Mouse (Mus musculus) lung, adult 18-20 months (tissue): ENCODE data around the gene Fam92b.
A peak's percentile ranks its signal among the peaks of the same experiment; 100 is the strongest.

Experiments
- DNase-seq, 2 experiments: peaks; one replicate each; pipeline ENCODE4 v3.0.0; 2022; ENCODE audit warnings: mixed read lengths in 2 of 2

The Fam92b gene

DNA sequence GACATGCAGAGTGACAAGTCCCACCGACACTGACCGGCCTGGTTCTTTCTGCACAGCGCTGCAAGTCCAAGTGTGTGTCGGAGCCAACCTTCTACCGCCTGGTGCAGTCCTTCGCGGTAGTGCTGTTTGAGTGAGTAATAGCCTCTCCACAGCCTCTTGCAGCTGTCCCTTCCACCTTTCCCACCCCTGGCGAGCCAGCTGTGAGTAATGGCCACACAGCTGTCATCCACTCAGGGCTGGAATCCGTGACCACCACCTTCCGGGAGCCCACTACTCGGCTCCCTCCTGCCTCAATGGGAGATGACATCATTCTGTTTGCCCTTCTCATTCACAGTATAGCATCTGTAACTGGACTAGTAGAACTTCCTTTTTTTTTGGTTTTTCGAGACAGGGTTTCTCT, 27.2 kb downstream of the Fam92b start:
- DNase-seq: no peak

DNA sequence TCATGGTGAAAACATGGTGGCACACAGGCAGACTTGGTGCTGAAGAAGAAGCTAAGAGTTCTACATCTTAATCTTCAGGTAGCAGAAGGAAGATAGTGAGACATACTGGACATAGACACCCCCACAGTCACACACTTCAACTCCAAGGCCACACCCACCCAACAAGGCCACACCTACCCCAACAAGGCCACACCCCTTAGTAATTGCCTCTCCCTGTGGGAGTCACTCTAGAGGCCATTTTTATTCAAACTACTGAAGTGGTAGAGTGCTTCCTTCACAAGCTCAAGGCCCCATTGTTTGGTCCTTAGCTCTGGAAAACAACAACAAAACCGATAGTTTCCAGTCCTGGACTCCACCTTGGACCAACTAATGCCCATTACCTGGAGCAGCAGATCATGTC, 31.2 kb downstream of the Fam92b start:
- no peak for DNase-seq

DNA sequence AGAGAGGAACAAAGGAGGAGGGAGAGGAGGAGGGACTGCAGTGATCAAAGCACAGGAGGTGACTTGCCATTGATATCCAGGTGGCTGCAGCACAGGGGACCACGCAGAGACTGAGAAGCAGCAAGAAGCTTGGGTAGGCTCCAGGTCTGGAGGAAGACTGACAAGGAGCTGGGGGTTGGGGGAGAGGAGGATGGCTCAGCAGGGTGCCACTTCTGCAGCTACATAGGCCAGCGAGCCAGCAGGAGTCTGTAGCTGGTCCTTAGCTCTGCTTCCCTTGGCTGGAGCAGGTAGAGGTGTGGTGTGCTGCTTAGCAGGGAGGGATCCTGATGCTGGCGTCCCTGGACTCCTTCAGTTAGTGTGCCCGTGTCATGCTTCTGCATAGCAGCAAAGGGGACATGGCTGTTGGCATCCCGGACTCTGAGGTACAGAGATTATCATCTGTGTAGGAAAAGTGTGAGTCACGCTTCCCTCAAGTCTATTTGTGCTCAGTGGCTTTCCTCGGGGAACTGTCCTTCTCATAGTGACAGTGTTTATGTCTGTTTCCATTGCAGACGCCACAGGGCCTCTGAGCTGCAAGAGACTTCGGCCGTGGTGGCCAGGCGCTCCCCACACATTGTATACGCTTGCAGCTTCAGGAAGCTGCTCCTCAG, 32.5 kb downstream of the Fam92b start:
- DNase-seq: peak; percentile 77 to 84

DNA sequence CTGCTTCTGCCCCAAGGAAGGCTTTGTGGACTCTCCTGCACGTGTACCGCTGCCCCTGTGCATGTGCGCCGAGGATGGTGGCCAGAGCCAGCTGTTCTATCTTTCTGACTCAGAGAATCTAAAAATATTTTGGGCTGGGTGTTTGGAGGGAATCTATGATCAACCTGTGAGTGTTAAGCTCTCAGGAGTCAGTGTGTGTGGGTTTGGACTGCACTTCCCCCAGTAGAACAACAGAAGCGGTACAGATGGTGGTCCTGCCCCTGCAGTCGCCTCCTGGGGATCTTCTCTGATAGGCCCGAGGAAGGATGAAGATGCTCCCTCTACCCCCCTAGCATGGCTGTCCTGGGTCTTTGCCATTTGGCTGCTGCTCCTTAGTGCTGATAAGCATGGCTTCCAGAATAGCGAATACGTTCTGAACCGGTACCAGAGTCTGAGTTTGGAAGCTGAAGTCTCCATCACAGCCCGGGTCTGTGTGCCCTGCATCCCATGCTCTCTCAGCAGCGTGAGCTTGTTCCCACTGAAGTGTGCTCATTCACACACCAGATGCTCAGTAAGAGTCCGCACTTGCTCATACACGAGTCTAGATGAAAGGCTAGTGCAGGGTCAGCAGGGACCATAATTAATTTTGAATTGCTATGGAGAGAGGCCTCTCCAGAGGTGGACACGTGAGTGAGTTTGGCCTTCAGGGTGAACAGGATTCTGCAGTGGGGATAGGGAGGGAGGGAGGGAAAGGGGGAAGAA, 33.2 kb downstream of the Fam92b start:
- no peak for DNase-seq

DNA sequence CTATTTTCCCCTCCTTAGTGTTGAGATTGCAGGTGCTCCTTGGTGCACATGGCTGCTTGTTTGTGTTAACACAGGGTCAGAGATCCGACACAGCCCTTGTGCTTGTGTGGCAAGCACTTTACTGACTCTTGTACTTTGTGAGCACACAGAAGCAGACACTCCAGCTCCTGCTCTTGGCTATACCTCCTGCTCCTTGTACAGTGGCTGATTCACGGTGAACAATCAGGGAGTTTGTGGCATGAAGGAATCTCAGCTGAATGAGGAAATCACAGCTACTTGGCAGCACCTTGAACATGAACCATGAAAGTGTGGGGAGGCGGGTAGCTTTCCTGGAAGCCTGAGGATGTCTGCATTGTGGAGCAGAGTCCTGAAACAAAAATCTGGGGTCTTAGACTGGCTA, 36.5 kb downstream of the Fam92b start:
- peak; percentile 53 to 78 for DNase-seq

DNA sequence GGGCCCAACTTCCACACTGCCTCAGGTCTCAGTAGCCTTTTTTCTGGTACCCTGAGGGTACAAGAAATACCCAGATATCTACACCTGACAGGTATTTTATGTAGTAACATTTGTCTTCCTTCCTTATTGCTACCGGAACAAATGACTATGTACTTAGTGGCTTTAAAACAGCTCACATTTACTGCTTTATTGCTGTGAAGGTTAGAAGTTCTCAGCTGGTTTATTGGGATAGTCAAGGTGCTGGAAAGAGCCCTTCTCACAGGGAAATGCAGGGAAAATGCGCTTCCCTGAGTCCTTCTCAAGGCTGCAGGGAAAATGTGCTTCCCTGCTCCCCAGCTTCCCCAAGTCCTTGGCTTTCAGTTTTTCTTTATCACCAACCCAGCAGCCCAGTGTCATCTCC, 38.3 kb downstream of the Fam92b start:
- no peak for DNase-seq

DNA sequence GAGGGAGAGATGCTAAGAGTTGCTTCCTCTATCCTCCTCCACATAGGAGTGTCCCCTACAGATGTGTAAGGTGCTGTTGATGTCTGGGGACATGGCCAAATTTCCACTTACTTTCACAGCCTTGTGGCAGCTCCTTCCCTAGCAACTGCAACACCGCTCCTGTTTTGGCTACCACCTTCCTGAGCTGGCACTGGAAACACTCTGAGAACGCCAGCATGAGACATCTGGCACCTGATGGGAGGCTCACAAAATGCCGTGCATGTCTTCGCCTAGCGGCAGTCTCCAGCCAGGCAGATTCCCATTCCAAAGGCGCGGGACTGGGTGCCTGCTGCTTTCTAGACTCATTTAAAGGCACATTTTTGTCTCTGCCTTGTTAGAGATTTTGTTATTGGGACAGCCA, 40.6 kb downstream of the Fam92b start:
- no peak for DNase-seq

DNA sequence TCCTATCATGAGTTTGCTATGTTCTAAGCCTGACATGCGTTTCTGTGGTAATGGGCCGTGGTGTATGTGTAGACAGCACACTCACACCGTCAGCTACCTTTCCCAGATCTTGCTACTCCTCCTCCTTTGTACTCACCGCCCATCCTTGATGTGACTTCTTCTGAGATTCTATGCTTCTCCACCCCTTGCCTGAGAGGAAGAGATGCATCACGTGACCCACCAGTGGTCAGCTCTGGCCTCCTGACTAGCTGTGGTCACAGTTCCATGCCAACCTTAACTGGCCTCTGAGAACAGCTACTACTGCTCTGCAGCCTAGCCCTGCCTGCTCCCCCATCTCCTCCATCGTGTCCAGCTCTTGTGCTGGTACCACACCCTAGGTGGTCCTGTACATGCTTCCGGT, 41.6 kb downstream of the Fam92b start:
- DNase-seq: no peak

DNA sequence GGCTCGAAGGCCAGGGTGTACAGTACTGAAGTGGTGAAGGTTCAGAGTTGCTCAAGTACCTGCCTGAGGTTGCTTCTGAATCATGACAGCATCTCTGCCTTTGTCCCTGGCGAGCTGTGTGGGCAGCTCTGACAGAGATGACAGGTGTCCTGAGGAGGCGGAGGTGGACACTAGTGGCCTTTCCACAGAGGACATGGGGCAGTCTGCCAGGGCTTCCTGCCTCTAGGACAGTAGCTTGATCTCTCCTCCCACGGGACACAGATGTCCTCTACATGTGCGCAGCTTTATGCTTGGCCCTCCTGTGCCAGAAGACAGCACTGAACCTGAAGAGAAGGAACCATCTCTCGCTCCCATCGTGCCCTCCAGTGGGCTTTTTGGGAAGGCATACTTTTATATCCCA, 44.1 kb downstream of the Fam92b start:
- no peak for DNase-seq

DNA sequence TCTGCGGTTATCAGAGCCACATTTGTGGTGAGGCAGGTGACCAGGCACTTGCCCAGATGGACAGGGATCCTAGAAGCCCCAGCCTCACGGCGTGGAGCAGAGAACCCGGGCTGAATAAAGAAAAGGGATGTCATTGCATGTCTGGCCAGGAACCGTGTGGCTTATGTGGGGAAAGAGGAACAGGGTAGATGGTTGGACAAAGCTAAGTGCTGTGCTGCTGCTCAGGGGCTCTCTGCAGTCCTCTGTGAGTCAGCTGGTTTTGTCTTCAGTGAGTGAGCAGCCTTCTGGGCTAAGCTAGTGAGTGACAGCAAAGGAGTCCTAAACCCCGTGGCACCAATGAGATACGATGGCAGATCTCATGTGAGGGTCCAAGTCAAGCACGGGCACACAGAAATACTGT, 46.1 kb downstream of the Fam92b start:
- DNase-seq: no peak

DNA sequence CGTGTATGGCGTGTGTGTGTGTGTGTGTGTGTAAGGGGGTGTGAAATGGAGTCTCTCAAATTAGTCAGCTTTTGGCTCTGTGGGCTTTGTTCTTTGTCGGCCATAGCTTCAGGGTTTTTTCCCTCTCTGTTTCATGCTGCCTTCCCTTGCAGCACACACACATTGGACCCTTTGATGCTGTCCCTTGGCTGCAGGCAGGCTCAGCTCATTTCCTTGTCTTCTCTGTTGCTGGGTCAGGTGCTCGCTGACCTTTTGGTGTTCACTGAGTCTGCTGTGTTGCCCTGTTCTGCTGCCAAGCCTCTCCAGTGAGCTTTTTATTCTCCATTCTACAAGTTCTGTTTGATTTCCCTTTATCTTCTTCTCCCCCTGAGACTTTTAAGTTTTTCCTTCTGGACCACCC, 47.7 kb downstream of the Fam92b start:
- no peak for DNase-seq

DNA sequence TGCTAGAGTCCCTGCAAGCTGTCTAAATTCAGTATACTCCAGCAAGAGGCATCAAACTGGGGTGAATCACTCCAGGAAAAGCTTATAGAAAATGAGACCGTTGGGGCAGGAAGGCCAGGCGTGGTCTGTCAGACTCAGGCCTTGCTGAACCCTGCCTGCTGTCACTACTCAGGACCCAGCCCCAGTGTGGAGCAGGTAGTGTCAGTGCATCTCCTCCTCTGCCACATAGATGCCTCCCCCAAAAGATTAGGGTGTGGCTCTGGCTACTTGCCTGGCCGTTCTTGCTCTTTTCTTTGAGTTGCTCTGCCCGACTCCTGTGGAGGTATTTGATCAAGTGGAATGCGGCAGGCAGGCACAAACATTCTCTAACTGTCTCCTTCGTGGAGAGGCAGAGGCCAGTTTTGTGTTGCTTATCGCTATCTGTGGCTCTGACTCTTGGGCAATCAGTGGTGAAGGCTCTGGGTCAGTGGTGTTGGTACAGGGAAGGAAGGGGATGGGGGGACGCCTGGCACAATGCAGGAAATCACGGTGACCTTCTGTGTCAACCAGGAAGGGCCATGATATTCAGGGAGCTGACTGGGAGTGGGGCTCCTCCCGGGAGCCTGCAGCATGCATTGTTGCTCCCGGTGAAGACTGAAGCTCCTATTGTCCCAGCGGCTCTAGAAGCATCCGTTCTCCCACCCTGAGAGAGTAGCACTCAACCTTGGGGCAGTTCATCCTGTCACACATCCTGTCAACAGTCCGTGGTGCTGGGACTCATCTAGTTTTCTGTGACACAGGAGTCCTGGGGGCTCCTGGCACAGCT, 50.7 kb downstream of the Fam92b start:
- peak; percentile 55 to 67 for DNase-seq

DNA sequence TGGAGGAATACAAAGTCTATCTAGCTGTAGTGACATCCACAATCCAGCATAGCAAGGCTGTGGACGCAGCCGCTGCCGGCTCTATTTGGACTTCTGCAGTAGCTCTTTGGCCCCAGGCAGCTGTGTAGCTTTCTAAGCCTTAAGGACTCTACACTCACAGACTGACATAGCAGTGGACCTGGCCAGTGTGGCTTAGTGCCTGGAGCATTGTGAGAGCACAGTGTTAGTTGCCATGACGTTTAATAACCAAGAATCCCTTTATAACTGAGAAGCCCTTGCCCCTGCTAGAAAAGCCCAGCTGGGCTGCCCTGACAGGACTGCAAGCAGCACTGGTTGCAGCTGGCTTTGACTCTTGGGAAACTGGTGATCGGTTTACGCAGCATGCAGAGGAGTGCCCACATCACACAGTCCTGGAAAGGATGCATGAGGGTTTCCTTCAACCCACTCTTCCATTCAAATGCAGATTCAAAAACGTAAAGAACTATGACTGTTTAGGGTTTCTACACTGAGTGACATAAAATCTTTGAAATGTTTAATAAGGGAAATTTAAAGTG, 52.4 kb downstream of the Fam92b start:
- no peak for DNase-seq

DNA sequence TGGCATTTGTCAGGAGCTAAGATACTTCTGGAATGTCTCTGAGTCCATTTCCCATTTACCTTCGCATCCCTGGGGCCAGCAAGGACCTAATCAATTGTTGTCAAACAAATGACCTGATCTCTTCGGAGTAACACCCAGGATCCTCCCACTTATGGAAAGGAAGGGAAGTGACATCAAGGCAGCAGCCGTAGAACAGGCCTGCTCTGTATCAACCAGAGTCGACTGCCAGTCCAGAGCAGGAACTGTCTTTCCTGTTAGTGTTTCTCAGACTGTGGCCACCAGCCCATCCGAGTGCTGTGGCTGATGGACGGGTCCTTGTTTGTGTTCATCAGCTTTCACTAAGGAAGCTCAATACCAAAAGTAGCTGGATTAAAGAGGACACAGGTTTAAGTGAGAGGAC, 53.0 kb downstream of the Fam92b start:
- peak; percentile 32 to 66 for DNase-seq

DNA sequence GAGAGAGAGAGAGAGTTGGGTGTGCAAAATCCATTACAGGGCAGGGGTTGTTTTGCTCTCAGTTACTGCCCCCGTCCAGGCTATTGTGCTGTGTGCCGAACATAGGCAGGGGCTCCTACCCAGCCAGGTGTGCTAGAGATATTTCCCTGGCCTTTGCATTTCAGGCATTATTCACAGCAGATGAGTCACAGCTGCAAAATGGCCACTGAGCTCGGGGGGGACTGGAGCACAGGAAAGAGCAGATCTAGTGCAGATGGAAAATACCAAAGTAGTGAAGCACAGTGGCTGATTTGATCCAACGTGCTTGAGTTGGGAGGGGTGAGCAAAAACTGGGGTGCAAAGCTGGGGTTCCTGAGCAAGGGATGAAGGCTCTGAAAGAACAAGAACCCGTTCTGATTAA, 56.3 kb downstream of the Fam92b start:
- no peak for DNase-seq

DNA sequence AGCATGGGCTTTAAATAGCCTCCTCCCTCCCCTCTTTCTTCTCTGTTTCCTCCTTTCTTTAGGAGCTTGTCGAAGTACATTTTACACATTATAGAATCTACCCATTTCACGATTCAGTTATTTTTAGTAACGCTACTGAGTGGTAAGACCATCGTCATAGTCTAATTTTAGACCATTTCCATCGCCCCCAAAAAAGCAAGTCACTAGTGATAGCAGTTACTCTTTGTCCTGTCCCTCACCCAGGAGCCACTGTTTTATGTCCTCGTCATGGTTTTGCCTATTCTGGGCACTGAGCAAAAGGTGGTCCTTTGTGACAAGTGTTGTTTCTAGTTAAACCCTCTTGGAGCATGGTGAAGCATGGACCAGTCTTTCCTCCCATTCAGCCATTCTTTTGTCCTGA, 57.3 kb downstream of the Fam92b start:
- DNase-seq: no peak

DNA sequence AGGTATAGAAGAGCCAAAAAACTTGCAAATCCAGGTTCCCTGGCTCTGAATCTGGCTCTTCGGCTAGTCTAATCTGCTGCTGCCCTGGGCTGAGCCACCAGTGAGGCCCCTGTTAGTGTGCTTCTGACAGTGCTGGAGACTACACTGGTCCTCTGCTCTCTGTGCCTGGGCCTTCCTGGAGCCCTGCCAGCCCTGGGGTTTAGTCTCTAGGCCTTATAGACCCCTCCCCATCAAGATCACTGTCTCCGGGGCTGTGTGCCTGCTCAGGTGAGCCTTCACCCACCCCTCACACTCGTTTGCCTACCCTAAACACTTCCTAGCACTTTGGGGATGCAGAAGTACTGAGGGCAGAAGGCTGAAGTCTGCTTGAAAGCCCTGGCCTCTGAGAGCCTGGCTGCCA, 57.8 kb downstream of the Fam92b start:
- no peak for DNase-seq

DNA sequence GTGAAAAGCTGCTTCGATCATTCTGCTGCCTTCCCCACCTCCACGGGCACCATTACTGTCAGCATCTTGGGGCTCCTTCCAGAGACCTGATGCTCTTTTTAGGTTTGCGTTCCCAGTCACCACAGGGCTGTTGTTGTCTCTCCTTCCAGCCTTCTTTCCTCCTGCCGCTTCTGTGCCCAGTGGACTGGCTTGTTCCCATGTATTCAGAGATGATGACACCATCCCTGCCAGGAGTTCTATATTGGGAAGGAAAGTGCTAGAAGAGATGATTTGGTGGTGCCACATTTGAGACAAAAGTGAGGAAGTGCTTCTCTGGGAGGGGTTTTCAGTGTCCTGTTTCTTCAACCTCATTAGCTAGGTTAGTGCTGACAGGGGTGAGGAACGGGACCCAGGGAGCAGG, 58.4 kb downstream of the Fam92b start:
- DNase-seq: no peak

DNA sequence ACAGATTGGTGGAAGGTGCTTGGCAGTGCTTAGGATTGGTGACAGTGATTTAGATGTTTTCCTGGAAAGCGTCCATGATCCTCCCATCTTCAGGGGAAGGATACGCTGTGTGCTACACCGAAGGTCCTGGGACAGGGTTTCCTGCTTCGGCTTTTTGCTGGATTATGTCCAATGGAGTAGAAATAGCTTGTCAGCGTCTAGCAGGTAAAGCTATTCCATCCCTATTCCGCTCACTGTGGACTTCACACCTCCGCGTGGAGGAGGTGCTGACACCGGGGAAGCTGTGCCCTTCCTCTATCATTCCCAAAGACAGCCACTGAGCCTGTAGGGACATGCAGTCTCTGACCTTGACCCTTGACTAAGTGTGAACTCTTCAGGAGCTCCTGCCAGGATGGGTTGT, 59.1 kb downstream of the Fam92b start:
- peak; percentile 32 to 58 for DNase-seq

DNA sequence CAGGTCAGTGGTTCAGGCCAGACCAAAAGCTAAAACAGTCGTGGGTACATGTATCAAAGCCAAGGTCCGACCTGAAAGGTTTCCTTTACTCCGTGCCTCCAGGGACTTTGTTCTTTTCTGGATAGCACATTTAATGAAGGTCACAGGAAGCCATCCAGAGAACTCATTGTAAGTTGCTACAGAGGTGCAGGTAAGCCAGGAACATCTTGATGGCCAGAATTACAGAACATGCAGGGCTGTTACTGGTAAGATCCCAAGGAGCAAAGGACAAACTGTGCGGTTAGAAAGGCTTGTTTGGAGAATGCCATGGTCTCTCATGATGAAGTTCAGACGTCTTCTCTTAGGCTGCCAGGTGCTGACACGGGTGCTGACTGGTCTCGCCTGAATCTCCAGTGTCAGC, 60.7 kb downstream of the Fam92b start:
- no peak for DNase-seq
